Mouse (Mus musculus) olfactory bulb, adult 2 months (tissue): ENCODE data around the gene Cyp8b1.

Source experiments
- CTCF ChIP-seq: fragments of 200-500 bp; IDR thresholded peaks from 2 replicates; pipeline ENCODE4 v1.5.1; 2012; ENCODE audit warnings: low read depth, mild to moderate bottlenecking, low read length, moderate library complexity; ENCODE audit not compliant: insufficient read depth
- POLR2A ChIP-seq: fragments of 200-500 bp; IDR thresholded peaks from 2 replicates; pipeline ENCODE4 v1.6.1; 2012; ENCODE audit warnings: mild to moderate bottlenecking, low read depth, low read length, moderate library complexity; ENCODE audit not compliant: insufficient read depth

DNA sequence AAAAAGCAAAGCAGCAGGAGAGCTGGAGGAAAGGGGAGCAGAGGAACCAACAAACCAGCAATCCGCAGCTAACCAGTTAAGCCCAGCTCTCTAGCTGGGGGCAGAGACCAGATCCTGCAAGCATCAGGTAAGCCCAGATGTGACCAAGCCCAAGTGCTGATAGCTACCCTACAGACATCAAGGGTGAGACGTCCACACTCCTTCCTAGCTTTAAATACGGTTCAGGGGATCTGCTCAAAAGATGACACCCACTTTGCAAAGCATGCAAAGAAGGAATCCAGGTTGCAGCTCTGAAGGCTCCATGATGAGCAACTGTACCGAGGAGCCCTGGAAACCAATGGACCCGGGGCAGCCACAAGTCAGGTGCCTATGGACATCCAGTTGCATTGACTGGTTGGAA is 9.6 kb downstream of the Cyp8b1 start:
- no peak for TF ChIP-seq CTCF
- TF ChIP-seq POLR2A: no peak
